Mouse (Mus musculus): ENCODE results near the gene Gpr179. TPM values are rescaled to one million over a fixed set of nuclear protein-coding genes. Genes with fewer than 3 reads are reported as not detected.

Gene Gpr179
- polyA plus RNA-seq, 1 experiment from 2014 or later: 0.16 TPM

DNA sequence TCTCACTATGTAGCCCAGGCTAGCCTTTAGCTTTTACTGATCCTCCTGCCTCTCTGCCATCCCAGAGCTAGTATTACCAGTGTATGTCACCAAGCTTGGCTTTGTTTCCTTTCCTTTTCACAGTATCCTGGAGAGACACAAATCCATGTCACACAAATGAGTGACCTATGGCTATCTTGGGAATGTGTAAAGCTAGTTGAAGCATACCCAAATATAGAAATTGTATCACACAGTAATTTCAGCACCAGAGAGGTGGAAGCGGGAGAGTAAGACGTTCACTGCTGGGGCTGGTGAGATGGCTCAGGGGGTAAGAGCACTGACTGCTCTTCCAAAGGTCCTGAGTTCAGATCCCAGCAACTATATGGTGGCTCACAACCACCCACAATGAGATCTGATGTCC is 51.9 kb downstream of the Gpr179 start:
- no peaks in the 10 kb centered on the region for H3K9me3 ChIP-seq
- no peak overlapping the region for H3K4me2 ChIP-seq
- no peak for ATAC-seq (ENCODE audit: low FRiP score)
- no peak overlapping the region for H3K4me3 ChIP-seq
- no peaks in the 10 kb centered on the region for H3K27me3 ChIP-seq
- no peaks in the 10 kb centered on the region; the same call in 1 of the 2 replicates for H3K4me1 ChIP-seq (replicated peaks)
- no peak overlapping the region for H3K9ac ChIP-seq
- no peak overlapping the region for H3K27ac ChIP-seq
- H3K36me3 ChIP-seq: no peaks in the 10 kb centered on the region
- 88% methylated on average over 2 of the region's 2 CpGs for WGBS

DNA sequence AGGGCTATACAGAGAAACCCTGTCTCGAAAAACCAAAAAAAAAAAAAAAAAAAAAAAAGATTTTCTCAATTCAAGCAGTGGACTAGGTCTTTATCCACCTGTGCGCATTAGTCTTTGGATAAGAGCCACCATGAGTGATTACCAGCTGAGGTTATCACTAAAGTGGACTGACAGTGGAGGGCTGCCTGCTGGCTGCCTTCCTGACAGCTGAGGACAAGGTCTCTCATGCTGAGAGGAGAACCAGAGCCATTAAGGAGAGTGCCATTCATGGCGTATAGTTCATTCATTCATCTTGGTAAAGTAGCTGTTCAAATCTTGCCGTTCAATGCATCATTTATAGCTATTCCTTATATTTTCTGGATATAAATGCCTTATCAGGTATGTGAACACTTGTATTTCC is 55.3 kb downstream of the Gpr179 start:
- H3K4me2 ChIP-seq: no peak overlapping the region

DNA sequence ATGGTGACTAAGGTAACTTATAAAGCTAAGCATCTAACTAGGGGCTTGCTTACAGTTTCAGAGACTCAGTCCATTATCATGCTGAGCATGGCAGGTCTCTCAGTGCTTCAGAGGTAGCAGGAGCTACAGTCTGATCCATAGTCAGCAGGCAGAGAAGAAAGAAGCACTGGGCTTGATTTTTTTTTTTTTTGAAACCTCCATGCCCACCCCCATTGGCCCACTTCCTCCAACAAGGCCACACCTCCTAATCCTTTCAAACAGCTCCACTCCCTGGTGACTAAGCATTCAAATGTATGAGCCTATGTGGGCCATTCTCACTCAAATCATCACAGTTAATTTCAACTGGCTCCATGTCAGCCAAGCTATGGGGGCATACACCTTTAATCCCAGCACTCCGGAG is 59.1 kb downstream of the Gpr179 start:
- no peak for ATAC-seq (ENCODE audit: low FRiP score)
- Histone ChIP-seq H3K4me3 (no peak overlapping the region), H3K4me2 (no peak overlapping the region), H3K9ac (no peak overlapping the region), H3K27me3 (no peaks in the 10 kb centered on the region), H3K9me3 (no peaks in the 10 kb centered on the region), H3K27ac (no peak overlapping the region), H3K4me1 (replicated peaks) (peaks cover 6% of the 10 kb centered on the region), H3K36me3 (no peaks in the 10 kb centered on the region)
- 89% methylated on average over 1 of the region's 1 CpGs for WGBS

More for the DNA sequence above, 55.3 kb downstream of the Gpr179 start:
- H3K27me3 ChIP-seq: no peaks in the 10 kb centered on the region
- no peaks in the 10 kb centered on the region for H3K4me1 ChIP-seq (replicated peaks)
- 95% methylated on average over 3 of the region's 4 CpGs for WGBS
- H3K27ac ChIP-seq: no peak overlapping the region
- no peak overlapping the region for H3K9ac ChIP-seq
- no peaks in the 10 kb centered on the region for H3K36me3 ChIP-seq
- ATAC-seq (ENCODE audit: low FRiP score): no peak
- H3K9me3 ChIP-seq: no peaks in the 10 kb centered on the region
- no peak overlapping the region for H3K4me3 ChIP-seq

DNA sequence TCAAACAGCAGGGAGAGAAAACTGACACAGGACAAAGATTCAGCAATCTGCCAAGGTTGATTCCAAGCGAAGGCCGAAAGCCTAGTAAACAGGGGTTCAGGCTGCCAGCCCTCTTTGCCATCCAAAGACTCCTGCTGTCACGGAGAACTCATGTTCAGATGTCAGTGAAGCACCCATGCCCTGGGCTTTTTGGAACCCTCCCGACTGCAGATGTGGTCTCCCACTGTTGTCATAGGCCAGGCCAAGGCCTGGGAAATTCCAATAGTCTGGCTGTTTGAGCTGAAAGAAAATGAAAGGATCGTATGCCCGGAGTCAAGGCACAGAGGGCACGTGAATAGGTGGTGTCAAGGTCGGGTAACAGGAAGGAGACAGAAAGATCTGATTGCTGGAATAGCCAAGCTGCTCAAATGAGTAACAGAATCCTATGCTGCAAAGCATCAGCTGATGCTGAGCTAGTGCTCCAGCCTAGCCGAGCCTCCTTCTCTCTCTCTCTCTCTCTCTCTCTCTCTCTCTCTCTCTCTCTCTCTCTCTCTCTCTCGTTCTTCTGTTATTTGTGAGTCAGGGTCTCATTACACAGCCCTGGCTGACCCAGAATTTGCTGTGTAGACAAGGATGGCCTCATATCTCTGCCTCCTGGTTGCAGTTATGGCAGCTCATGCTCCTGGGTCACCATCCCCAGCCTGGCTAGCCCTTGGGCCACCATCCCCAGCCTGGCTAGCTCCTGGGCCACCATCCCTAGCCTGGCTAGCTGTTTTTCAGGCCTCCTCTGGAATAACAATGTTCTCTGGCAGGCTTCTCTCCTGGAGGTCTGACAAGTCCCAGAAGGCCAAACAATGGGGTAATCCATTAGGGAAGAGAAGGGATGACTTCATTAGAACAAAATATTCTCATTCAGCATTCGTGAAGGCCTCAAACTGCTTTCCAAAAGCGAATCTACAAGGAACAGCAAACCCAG is 62.3 kb downstream of the Gpr179 start:
- H3K36me3 ChIP-seq: no peaks in the 10 kb centered on the region
- H3K27ac ChIP-seq: no peak overlapping the region
- H3K4me2 ChIP-seq: no peak overlapping the region
- no peaks in the 10 kb centered on the region for H3K9me3 ChIP-seq
- ATAC-seq (ENCODE audit: low FRiP score): no peak
- H3K9ac ChIP-seq: peak overlapping the region; percentile 13; the same call in 1 of the 2 replicates
- H3K4me1 ChIP-seq (replicated peaks): peaks cover 6% of the 10 kb centered on the region
- WGBS: 38% methylated on average over 12 of the region's 12 CpGs
- no peak overlapping the region for H3K4me3 ChIP-seq
- H3K27me3 ChIP-seq: no peaks in the 10 kb centered on the region

DNA sequence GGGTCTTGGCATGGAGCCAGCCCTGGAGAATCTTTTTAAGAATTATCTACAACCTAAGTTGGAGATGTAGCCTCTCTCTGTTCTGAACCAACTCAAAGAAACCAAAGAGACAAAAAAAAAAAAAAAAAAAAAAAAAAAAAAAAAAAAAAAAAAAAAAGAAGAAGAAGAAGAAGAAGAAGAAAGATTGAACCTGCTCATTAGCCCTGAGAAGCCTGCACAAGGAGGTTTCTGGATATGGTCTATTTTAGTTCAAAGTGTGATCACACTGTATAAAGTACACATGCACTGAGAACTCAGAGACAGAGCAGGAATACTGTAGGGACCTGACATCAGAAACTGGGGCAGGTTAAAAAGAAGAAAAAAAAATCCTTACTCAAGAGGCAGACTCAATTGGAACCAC is 64.2 kb downstream of the Gpr179 start:
- peaks cover 6% of the 10 kb centered on the region for H3K4me1 ChIP-seq (replicated peaks)
- no peak overlapping the region for H3K4me3 ChIP-seq
- H3K36me3 ChIP-seq: no peaks in the 10 kb centered on the region
- H3K27ac ChIP-seq: no peak overlapping the region
- no peaks in the 10 kb centered on the region for H3K9me3 ChIP-seq
- H3K9ac ChIP-seq: no peak overlapping the region
- no peaks in the 10 kb centered on the region for H3K27me3 ChIP-seq
- no peak for ATAC-seq (ENCODE audit: low FRiP score)
- no peak overlapping the region for H3K4me2 ChIP-seq

DNA sequence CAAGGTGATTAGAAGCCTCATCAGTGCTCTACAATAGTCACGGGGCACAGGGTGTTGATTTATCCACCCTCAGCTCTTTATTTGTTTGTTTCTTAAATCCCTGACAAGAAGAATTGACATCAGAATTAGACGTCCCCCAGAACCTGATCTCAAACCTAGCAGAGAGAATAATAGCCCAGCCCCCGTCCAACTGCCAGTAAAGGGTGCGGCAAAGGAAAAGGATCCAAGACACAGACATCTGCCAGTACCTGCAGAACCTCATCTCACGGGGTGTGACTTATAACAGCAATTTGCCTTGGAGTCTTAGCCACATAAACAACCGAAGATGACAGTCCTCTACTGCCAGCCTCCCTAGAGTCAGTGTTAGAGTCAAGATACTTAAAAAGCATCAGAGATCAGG is 64.9 kb downstream of the Gpr179 start:
- no peaks in the 10 kb centered on the region for H3K27me3 ChIP-seq
- no peak overlapping the region for H3K4me3 ChIP-seq
- H3K36me3 ChIP-seq: no peaks in the 10 kb centered on the region
- H3K4me2 ChIP-seq: no peak overlapping the region
- no peak overlapping the region for H3K27ac ChIP-seq
- 56% methylated on average over 6 of the region's 6 CpGs for whole genome bisulfite sequencing
- H3K9me3 ChIP-seq: no peaks in the 10 kb centered on the region
- peaks cover 6% of the 10 kb centered on the region for H3K4me1 ChIP-seq (replicated peaks)
- no peak overlapping the region for H3K9ac ChIP-seq
- ATAC-seq (ENCODE audit: low FRiP score): no peak

DNA sequence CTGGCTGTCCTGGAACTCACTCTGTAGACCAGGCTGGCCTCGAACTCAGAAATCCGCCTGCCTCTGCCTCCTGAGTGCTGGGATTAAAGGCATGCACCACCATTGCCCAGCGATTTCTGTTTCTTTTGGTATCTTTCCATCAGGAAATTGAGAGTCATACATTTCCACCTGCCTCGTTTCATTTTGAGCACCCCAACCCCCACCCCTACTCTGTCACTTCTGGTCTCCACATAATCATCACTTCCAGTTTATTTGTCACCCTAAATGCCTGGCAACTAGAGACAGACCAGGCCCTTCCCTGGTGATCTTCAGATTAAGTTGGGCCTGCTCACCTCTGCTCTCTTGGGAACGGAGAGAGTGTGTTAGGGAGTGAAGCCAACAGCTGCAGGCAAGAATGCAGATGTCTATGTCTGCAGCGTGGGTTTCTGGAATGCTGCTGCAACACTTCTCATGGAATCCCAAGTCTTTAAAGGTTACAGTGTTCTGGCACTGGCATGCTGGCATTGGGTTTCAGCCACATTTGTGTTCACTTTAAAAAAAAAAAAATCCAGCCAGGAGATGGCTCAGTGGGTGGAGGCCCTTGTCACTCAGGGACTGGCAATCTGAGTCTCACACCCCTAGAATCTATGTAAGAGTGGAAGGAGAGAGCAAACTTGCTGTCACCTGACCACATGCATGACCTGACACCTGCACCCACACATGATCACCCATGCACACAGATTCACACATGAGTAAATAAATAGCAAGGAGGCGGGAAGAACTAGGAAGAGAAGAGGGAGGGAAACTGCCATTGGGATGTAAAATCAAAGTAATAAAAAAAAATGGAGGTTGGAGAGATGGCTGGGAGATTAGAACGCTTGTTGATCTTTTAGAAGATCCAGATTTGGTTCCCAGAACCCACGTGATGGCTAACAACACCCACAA is 65.8 kb downstream of the Gpr179 start:
- Histone ChIP-seq H3K27ac (no peak overlapping the region), H3K9me3 (no peaks in the 10 kb centered on the region), H3K9ac (no peak overlapping the region), H3K27me3 (no peaks in the 10 kb centered on the region), H3K4me3 (no peak overlapping the region), H3K4me2 (no peak overlapping the region), H3K4me1 (replicated peaks) (peaks cover 6% of the 10 kb centered on the region), H3K36me3 (no peaks in the 10 kb centered on the region)
- WGBS: 80% methylated on average over 9 of the region's 9 CpGs
- no peak for ATAC-seq (ENCODE audit: low FRiP score)

DNA sequence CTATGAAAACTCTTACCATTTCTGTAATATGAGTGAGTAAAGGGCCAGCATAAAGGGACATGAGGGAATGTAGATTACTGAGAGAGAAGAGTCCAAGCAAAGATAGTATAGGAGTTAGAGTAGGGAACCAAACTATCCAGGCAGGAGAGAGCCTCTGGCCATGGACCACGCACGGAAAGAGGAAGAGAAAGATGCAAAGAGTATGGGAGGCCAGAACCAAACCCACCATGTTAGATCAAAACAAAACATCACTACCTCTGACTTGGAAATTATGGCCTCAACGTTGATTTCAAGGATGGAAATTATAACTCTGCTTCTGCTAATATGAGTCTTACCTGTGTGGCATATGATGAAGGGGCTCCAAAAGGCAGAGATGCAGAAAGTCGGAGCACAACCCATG is 67.0 kb downstream of the Gpr179 start:
- WGBS: 78% methylated on average over 4 of the region's 4 CpGs

DNA sequence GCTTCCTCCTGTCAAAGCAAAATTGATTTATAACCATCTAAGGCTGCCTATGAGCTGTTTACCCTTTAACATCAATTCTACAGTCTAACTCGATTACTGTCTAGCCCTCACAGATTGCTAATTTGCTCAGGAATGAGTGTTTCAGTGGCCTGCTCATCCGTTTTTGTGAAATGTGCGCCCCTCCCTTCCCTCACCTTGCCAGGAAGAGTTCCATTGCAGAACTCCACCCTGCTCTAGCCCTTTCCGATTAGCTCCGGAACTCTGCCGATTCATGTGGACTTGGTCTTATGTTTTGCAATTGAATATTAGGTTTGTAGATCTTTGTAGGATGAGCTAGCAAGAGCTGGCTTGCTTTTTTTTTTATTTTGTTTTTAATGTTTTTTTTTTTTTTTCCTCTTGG is 69.7 kb downstream of the Gpr179 start:
- ATAC-seq (ENCODE audit: low FRiP score): no peak
- 90% methylated on average over 6 of the region's 6 CpGs for WGBS
- Histone ChIP-seq H3K4me2 (no peak overlapping the region), H3K4me1 (replicated peaks) (peaks cover 18% of the 10 kb centered on the region), H3K9me3 (no peaks in the 10 kb centered on the region), H3K27me3 (no peaks in the 10 kb centered on the region), H3K9ac (no peak overlapping the region), H3K4me3 (no peak overlapping the region), H3K36me3 (no peaks in the 10 kb centered on the region), H3K27ac (no peak overlapping the region)

More for the DNA sequence above, 67.0 kb downstream of the Gpr179 start:
- H3K36me3 ChIP-seq: no peaks in the 10 kb centered on the region
- no peak overlapping the region for H3K4me3 ChIP-seq
- no peaks in the 10 kb centered on the region for H3K9me3 ChIP-seq
- H3K9ac ChIP-seq: no peak overlapping the region
- H3K4me1 ChIP-seq (replicated peaks): peaks cover 2% of the 10 kb centered on the region
- no peaks in the 10 kb centered on the region for H3K27me3 ChIP-seq
- H3K4me2 ChIP-seq: no peak overlapping the region
- no peak overlapping the region for H3K27ac ChIP-seq
- no peak for ATAC-seq (ENCODE audit: low FRiP score)

Other genes starting within 250 kb of the Gpr179 start
- 0.16 and 0.21 TPM in 2 replicates for gene Tbx21, start 236.7 kb downstream of the Gpr179 start, polyA plus RNA-seq (2015; fragmentation: Nextera tagmentation; extraction: Ambion mirVana)
- gene Tbkbp1, start 200.6 kb downstream of the Gpr179 start, polyA plus RNA-seq (2015; fragmentation: Nextera tagmentation; extraction: Ambion mirVana): 7.3 and 8.2 TPM in 2 replicates
- 36.7 and 39.7 TPM in 2 replicates for gene Kpnb1, start 164.2 kb downstream of the Gpr179 start, polyA plus RNA-seq (2015; fragmentation: Nextera tagmentation; extraction: Ambion mirVana)
- gene Npepps, start 71.4 kb downstream of the Gpr179 start, polyA plus RNA-seq (2015; fragmentation: Nextera tagmentation; extraction: Ambion mirVana): 154 and 156 TPM in 2 replicates
- 38.4 and 39.0 TPM in 2 replicates for gene Mrpl45, start 36.4 kb downstream of the Gpr179 start, polyA plus RNA-seq (2015; fragmentation: Nextera tagmentation; extraction: Ambion mirVana)
- gene Socs7, start 10.5 kb upstream of the Gpr179 start, polyA plus RNA-seq (2015; fragmentation: Nextera tagmentation; extraction: Ambion mirVana): 8.4 and 9.2 TPM in 2 replicates
- gene Arhgap23, start 63.5 kb upstream of the Gpr179 start, polyA plus RNA-seq (2015; fragmentation: Nextera tagmentation; extraction: Ambion mirVana): 6.6 and 6.7 TPM in 2 replicates
- gene 4933428G20Rik, start 148.3 kb upstream of the Gpr179 start, polyA plus RNA-seq (2015; fragmentation: Nextera tagmentation; extraction: Ambion mirVana): 0.96 and 1.2 TPM in 2 replicates
- gene Srcin1, start 224.1 kb upstream of the Gpr179 start, polyA plus RNA-seq (2015; fragmentation: Nextera tagmentation; extraction: Ambion mirVana): 6.0 and 7.0 TPM in 2 replicates

Data from hindbrain, embryonic 13.5 days (tissue).